Mouse (Mus musculus): ENCODE results near the gene Htt. TPM values are rescaled to one million over a fixed set of nuclear protein-coding genes. Genes with fewer than 3 reads are reported as not detected.

Htt gene
- polyA plus RNA-seq (2012; rRNA removed), result 5.7 and 6.7 TPM in 2 replicates

DNA sequence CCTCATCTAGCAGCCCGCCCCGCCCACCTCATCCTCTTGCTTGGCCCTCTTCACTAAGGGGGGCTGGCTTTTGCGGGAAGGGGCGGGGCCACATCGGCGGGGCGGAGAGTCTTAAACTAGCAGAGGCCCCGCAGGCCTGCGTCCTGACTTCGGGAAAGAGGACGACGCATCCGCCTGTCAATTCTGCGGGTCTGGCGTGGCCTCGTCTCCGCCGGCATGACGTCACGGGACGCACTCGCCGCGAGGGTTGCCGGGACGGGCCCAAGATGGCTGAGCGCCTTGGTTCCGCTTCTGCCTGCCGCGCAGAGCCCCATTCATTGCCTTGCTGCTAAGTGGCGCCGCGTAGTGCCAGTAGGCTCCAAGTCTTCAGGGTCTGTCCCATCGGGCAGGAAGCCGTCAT lies at the start of gene Htt:
TSS of gene Htt (plus strand) at position 232 of the 400 bp plus-strand sequence.

DNA sequence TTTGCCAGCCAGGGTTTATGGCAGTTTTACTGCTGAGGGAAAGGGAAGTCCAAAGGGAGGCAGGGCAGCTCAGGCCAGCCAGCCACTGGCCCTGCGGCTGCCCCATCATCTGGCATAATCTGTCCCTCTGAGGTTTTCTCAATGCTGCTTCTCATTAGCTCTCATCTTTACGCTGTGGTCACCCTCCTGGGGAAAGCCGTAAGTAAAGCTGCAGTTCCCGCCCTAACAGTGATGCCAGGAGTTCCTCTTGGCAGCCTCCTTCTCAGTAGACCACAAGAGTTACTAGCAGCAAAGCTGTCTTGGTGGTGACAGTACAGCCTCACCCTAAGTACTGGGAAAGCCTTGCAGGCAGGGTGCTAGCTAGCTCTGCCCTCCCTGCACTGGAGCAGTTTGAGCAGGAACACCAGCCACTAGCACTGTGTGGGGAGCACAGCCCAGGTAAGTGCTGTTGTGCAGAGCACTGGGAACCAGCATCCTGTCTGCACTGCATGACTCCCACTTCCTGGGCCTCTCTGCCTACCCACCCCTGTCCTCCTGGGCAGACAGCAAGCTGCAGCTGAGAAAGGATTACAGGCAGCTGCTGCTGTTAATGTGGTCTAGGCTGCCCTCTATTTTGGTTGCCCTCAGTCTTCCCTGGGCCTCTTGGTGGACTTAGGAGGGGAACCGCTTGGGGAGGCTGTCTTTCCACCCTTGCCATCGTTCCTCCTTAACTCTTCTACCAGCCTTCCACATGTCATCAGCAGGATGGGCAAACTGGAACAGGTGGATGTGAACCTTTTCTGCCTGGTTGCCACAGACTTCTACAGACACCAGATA lies 146.6 kb downstream of the Htt start, which contains the start of gene Msantd1:
TSS of gene Msantd1 (plus strand) at position 103 of the 816 bp plus-strand sequence.

DNA sequence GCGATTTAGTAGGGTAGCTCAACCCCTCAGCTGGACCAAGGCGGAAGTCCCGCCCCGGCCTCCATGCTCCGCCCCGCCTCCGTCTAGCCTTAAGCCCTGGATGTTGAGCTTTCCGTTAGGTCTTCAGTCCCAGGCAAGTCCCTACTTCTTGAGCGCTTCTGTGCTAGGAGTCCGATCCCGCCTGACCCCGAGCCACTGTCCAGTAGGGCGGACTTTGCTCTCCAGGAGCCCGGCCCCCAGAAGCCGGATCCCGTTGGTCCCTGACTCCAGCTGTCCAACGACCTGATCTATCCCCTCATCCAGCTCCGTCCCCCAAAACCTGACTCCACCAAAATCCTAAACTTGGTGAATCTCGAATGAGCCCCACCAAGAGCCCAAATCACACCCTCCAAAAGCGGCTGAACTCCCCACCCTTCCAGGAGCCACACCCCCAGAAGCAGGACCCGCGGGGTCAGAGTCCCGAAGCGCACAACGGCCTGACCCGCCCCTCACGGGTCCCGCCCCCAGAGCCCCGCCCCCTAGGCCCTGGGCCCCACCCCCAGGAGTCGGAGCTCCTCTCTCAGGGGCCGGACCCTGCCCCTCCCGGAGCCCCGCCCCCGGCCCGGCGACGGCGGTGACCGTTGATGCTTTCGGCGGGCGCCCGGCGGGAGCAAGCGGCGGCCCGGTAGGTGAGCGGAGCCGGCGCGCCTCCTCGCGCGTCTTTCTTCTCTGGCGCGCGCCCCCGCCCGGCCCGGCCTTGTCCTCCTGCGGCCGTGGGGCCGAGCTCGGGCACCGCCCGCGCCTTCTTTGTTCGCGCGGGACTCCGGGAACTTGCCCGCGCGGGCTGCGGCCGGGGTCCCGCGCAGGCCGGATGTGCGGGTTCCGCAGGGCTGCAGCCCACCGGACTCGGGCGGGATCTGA lies 187.6 kb downstream of the Htt start, which contains the start of gene Rgs12:
TSS of gene Rgs12 (plus strand) at position 585 of the 900 bp plus-strand sequence.

Other genes starting within 250 kb of the Htt start
- gene Tnip2, start 247.7 kb upstream of the Htt start, polyA plus RNA-seq (2012; rRNA removed), result 5.5 and 5.9 TPM in 2 replicates
- 4.2 and 5.1 TPM in 2 replicates for gene Sh3bp2, start 235.9 kb upstream of the Htt start, polyA plus RNA-seq (2012; rRNA removed)
- 103 and 124 TPM in 2 replicates for gene Add1, start 188.1 kb upstream of the Htt start, polyA plus RNA-seq (2012; rRNA removed)
- 48.1 and 54.7 TPM in 2 replicates for gene Mfsd10, start 124.5 kb upstream of the Htt start, polyA plus RNA-seq (2012; rRNA removed)
- gene Nop14, start 101.6 kb upstream of the Htt start, polyA plus RNA-seq (2012; rRNA removed), result 14.7 and 14.8 TPM in 2 replicates
- gene Grk4, start 101.4 kb upstream of the Htt start, polyA plus RNA-seq (2012; rRNA removed), result 0.69 and 0.83 TPM in 2 replicates
- 0.84 and 1.2 TPM in 2 replicates for gene Msantd1, start 146.3 kb downstream of the Htt start, polyA plus RNA-seq (2012; rRNA removed)
- 20.6 and 21.2 TPM in 2 replicates for gene Rgs12, start 187.7 kb downstream of the Htt start, polyA plus RNA-seq (2012; rRNA removed)

Data from liver, embryonic 14 days (tissue).